Mouse (Mus musculus): Measurements from ENCODE around the gene Il5ra. TPM values are rescaled to one million over a fixed set of nuclear protein-coding genes. Genes with fewer than 3 reads are reported as not detected.

Gene Il5ra
- polyA plus RNA-seq, 1 experiment from 2014 or later, result not detected

- no peak overlapping the region for H3K27ac ChIP-seq (replicated peaks; ENCODE audit: low read depth, low read length)
- ATAC-seq (ENCODE audit: insufficient number of reproducible peaks, low FRiP score, low TSS enrichment, low read depth) (peak; percentile 84), DNase-seq (ENCODE audit: low spot score) (no peak)
- H3K4me2 ChIP-seq (ENCODE audit: low read depth, severe bottlenecking), result peak overlapping the region; percentile 74
- H3K27me3 ChIP-seq (ENCODE audit: control insufficient read depth, insufficient read depth, low read length), result no peaks in the 10 kb centered on the region
- H3K36me3 ChIP-seq (ENCODE audit: control insufficient read depth, insufficient read depth, low read length), result peaks cover 4% of the 10 kb centered on the region; the same call in 1 of the 2 replicates
- H3K9ac ChIP-seq (ENCODE audit: low read length), result peak overlapping the region; percentile 62
- H3K4me1 ChIP-seq (ENCODE audit: control insufficient read depth, insufficient read depth, low read length), result peaks cover 2% of the 10 kb centered on the region
- WGBS, result 1% methylated on average over 33 of the region's 33 CpGs
- H3K4me3 ChIP-seq (ENCODE audit: low read depth, low read length), result peak overlapping the region; percentile 65
- no peaks in the 10 kb centered on the region for H3K9me3 ChIP-seq (ENCODE audit: control insufficient read depth, low read length)
Measured at GRCm38 (mm10) chr6:106769290-106769866, 20.5 kb upstream of the Il5ra start.

DNA sequence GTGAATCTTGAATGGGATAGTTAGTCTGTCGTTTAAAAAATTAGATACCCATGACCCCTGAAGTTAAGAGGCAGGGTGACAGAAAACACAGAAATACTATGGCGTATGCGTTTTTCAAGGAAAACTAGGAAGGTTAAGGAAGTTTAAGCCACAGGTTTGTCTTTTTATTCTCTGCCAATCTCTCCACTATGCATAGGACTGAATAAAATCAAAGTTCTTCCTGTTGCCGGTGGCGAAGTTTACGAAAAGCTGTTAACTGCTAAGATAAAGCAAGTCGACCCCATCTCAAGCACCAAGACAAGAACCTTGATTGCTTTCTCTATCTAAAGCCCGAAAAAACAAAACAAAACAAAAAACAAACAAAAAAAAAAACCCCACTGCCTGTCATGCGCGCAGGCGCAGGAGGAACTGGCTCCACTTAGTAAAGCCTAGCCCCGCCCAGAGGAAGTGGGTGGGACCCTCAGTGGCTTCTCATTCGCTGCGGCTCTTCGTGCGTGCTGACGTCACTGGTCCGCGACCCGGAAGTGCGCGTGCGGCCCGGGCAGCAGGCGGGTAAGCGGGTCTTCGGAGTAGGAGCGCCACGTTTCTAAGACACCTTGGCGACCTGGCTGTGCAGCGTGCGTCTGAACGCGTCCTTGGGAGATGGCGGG, 19.9 kb upstream of the Il5ra start, which contains the start of gene Trnt1:
Trnt1 (plus strand) TSS at position 481 of the 650 bp plus-strand sequence.
- ATAC-seq (ENCODE audit: insufficient number of reproducible peaks, low FRiP score, low TSS enrichment, low read depth), result peak; percentile 100
- DNase-seq (ENCODE audit: low spot score), result peak; percentile 98
- Histone ChIP-seq H3K27me3 (ENCODE audit: control insufficient read depth, insufficient read depth, low read length) (no peaks in the 10 kb centered on the region), H3K27ac (replicated peaks; ENCODE audit: low read depth, low read length) (no peak within 1 kb of the TSS), H3K36me3 (ENCODE audit: control insufficient read depth, insufficient read depth, low read length) (peaks cover 2% of the 10 kb centered on the region; the same call in 1 of the 2 replicates), H3K9ac (ENCODE audit: low read length) (peak within 1 kb of the TSS; percentile 62), H3K4me3 (ENCODE audit: low read depth, low read length) (peak within 1 kb of the TSS; percentile 65), H3K4me1 (ENCODE audit: control insufficient read depth, insufficient read depth, low read length) (peaks cover 2% of the 10 kb centered on the region), H3K9me3 (ENCODE audit: control insufficient read depth, low read length) (no peaks in the 10 kb centered on the region), H3K4me2 (ENCODE audit: low read depth, severe bottlenecking) (peak within 1 kb of the TSS; percentile 74)
- 9% methylated on average over 35 of the region's 35 CpGs for WGBS

DNA sequence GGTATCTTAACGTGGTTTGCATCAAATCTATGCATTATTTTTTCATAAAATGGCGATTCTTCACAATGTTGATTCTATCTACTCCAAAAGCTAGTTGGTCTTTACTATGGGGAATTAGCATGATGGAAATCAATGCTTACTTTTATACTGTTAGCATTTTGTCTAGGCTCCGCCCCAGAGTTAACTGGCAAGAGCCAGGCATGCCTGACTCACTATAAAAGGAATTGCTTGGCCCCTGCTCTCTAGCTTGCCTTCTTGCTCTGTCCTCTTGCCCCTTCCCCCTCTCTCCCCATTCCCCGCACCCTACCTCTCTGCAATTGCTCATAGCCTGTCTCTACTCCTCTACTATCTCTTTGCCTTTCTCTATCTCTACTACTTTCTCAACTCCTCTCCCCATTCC, 17.9 kb upstream of the Il5ra start:
- WGBS, result 80% methylated on average over 4 of the region's 4 CpGs
- peaks cover 2% of the 10 kb centered on the region for H3K4me1 ChIP-seq (ENCODE audit: control insufficient read depth, insufficient read depth, low read length)
- ATAC-seq (ENCODE audit: insufficient number of reproducible peaks, low FRiP score, low TSS enrichment, low read depth) (no peak), DNase-seq (ENCODE audit: low spot score) (no peak)
- H3K4me2 ChIP-seq (ENCODE audit: low read depth, severe bottlenecking), result no peak overlapping the region
- no peaks in the 10 kb centered on the region for H3K9me3 ChIP-seq (ENCODE audit: control insufficient read depth, low read length)
- no peak overlapping the region for H3K9ac ChIP-seq (ENCODE audit: low read length)
- no peaks in the 10 kb centered on the region; the same call in 1 of the 2 replicates for H3K36me3 ChIP-seq (ENCODE audit: control insufficient read depth, insufficient read depth, low read length)
- no peak overlapping the region for H3K27ac ChIP-seq (replicated peaks; ENCODE audit: low read depth, low read length)
- no peaks in the 10 kb centered on the region for H3K27me3 ChIP-seq (ENCODE audit: control insufficient read depth, insufficient read depth, low read length)
- no peak overlapping the region for H3K4me3 ChIP-seq (ENCODE audit: low read depth, low read length)

GRCm38 (mm10) chr6:106765892-106766291, 17.1 kb upstream of the Il5ra start:
- DNase-seq (ENCODE audit: low spot score), result no peak
- WGBS, result 86% methylated on average over 1 of the region's 1 CpGs
- H3K27ac ChIP-seq (replicated peaks; ENCODE audit: low read depth, low read length), result no peak overlapping the region
- H3K9me3 ChIP-seq (ENCODE audit: control insufficient read depth, low read length), result no peaks in the 10 kb centered on the region
- ATAC-seq (ENCODE audit: insufficient number of reproducible peaks, low FRiP score, low TSS enrichment, low read depth), result no peak
- no peaks in the 10 kb centered on the region for H3K27me3 ChIP-seq (ENCODE audit: control insufficient read depth, insufficient read depth, low read length)
- peaks cover 2% of the 10 kb centered on the region for H3K4me1 ChIP-seq (ENCODE audit: control insufficient read depth, insufficient read depth, low read length)
- no peak overlapping the region for H3K4me3 ChIP-seq (ENCODE audit: low read depth, low read length)
- H3K4me2 ChIP-seq (ENCODE audit: low read depth, severe bottlenecking), result no peak overlapping the region
- H3K36me3 ChIP-seq (ENCODE audit: control insufficient read depth, insufficient read depth, low read length), result no peaks in the 10 kb centered on the region
- no peak overlapping the region for H3K9ac ChIP-seq (ENCODE audit: low read length)

DNA sequence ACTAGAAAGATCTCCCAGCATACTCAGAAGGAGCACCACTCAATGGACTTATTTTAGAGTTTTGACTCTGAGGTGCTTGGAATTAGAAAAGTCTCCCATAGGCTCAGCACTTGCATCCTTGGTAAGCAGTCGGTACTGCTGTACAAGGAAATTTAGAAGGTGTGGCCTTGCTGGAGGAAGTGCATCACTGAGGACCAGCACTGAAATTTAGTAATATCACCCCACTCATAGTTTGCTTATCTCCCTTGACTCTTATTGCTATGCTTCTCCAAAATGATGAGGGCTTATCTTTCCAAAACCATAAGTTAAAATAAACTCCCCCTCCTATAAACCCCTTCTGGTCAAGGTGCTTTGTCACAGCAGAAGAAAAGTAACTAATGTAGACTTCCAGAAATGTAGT, 12.6 kb upstream of the Il5ra start:
- ATAC-seq (ENCODE audit: insufficient number of reproducible peaks, low FRiP score, low TSS enrichment, low read depth), result no peak

GRCm38 (mm10) chr6:106760473-106761218, 11.8 kb upstream of the Il5ra start:
- H3K36me3 ChIP-seq (ENCODE audit: control insufficient read depth, insufficient read depth, low read length), result no peaks in the 10 kb centered on the region
- no peak for ATAC-seq (ENCODE audit: insufficient number of reproducible peaks, low FRiP score, low TSS enrichment, low read depth)
- no peak overlapping the region for H3K27ac ChIP-seq (replicated peaks; ENCODE audit: low read depth, low read length)
- WGBS, result 92% methylated on average over 3 of the region's 3 CpGs
- H3K9ac ChIP-seq (ENCODE audit: low read length), result no peak overlapping the region
- no peaks in the 10 kb centered on the region for H3K27me3 ChIP-seq (ENCODE audit: control insufficient read depth, insufficient read depth, low read length)
- H3K4me1 ChIP-seq (ENCODE audit: control insufficient read depth, insufficient read depth, low read length), result no peaks in the 10 kb centered on the region
- no peak overlapping the region for H3K4me2 ChIP-seq (ENCODE audit: low read depth, severe bottlenecking)
- no peak overlapping the region for H3K4me3 ChIP-seq (ENCODE audit: low read depth, low read length)
- no peak for DNase-seq (ENCODE audit: low spot score)
- H3K9me3 ChIP-seq (ENCODE audit: control insufficient read depth, low read length), result no peaks in the 10 kb centered on the region

More for the DNA sequence above, 12.6 kb upstream of the Il5ra start:
- Histone ChIP-seq H3K9ac (ENCODE audit: low read length) (no peak overlapping the region), H3K27ac (replicated peaks; ENCODE audit: low read depth, low read length) (no peak overlapping the region), H3K4me1 (ENCODE audit: control insufficient read depth, insufficient read depth, low read length) (no peaks in the 10 kb centered on the region), H3K4me3 (ENCODE audit: low read depth, low read length) (no peak overlapping the region), H3K4me2 (ENCODE audit: low read depth, severe bottlenecking) (no peak overlapping the region), H3K36me3 (ENCODE audit: control insufficient read depth, insufficient read depth, low read length) (no peaks in the 10 kb centered on the region), H3K27me3 (ENCODE audit: control insufficient read depth, insufficient read depth, low read length) (no peaks in the 10 kb centered on the region), H3K9me3 (ENCODE audit: control insufficient read depth, low read length) (no peaks in the 10 kb centered on the region)
- no peak for DNase-seq (ENCODE audit: low spot score)
- WGBS, result 84% methylated on average over 1 of the region's 1 CpGs

DNA sequence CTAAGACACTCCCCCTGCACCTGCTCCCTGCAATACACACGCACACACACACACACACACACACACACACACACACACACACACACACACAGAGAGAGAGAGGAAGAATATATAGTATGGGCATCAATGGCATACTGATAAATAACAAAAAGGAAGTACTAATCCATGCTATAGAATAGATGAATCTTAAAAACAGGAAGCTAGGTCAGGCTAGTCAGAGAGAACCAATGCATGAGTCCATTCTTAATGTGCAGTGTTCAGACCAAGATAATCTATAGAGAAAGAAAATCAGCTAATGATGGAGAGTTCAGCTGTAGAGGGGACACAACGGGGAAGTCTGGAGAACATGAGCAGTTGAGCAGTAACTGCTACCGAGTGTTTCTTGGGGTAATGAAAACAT, 9.5 kb upstream of the Il5ra start:
- Histone ChIP-seq H3K4me3 (ENCODE audit: low read depth, low read length) (no peak overlapping the region), H3K4me1 (ENCODE audit: control insufficient read depth, insufficient read depth, low read length) (no peaks in the 10 kb centered on the region), H3K27ac (replicated peaks; ENCODE audit: low read depth, low read length) (no peak overlapping the region), H3K9me3 (ENCODE audit: control insufficient read depth, low read length) (no peaks in the 10 kb centered on the region), H3K27me3 (ENCODE audit: control insufficient read depth, insufficient read depth, low read length) (no peaks in the 10 kb centered on the region), H3K4me2 (ENCODE audit: low read depth, severe bottlenecking) (no peak overlapping the region), H3K9ac (ENCODE audit: low read length) (no peak overlapping the region), H3K36me3 (ENCODE audit: control insufficient read depth, insufficient read depth, low read length) (no peaks in the 10 kb centered on the region)
- no peak for ATAC-seq (ENCODE audit: insufficient number of reproducible peaks, low FRiP score, low TSS enrichment, low read depth)
- WGBS, result 85% methylated on average over 3 of the region's 3 CpGs
- no peak for DNase-seq (ENCODE audit: low spot score)

DNA sequence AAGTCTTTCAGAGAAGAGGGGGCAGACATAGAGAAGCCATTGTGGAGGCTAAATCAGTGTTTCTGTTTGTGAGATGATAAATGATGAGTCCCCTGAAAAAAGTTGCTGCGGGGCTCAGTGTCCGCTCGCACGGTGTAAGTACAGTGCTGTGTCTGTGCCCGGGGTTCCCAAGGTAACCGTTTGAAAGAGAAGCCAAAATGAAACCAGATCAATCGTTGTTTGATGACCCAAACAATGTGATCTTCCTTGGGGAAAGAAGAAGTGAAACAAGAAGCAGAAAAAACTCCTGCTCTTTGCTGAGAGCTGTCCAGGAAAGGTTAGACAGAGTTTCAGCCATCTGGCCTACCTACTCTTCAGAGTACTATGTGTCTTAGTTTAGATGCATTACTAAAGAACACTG, 1.5 kb upstream of the Il5ra start:
- Histone ChIP-seq H3K27me3 (ENCODE audit: control insufficient read depth, insufficient read depth, low read length) (no peaks in the 10 kb centered on the region), H3K4me1 (ENCODE audit: control insufficient read depth, insufficient read depth, low read length) (no peaks in the 10 kb centered on the region), H3K36me3 (ENCODE audit: control insufficient read depth, insufficient read depth, low read length) (no peaks in the 10 kb centered on the region), H3K9ac (ENCODE audit: low read length) (no peak overlapping the region), H3K4me3 (ENCODE audit: low read depth, low read length) (no peak overlapping the region), H3K4me2 (ENCODE audit: low read depth, severe bottlenecking) (no peak overlapping the region), H3K27ac (replicated peaks; ENCODE audit: low read depth, low read length) (no peak overlapping the region), H3K9me3 (ENCODE audit: control insufficient read depth, low read length) (no peaks in the 10 kb centered on the region)
- ATAC-seq (ENCODE audit: insufficient number of reproducible peaks, low FRiP score, low TSS enrichment, low read depth), result no peak
- no peak for DNase-seq (ENCODE audit: low spot score)
- WGBS, result 88% methylated on average over 7 of the region's 7 CpGs

Measured in limb, embryonic 11.5 days (tissue).